Mouse (Mus musculus) kidney, adult 2 months (tissue): ENCODE measurements at regions not wholly inside any gene's neighbourhood (a gene's known extent, or its start where the extent isn't known, plus 50 kb on each side); places are given as distances from the start of the nearest gene placed in this dataset.

Experiments
- CTCF ChIP-seq: fragments of 200-500 bp; conservative IDR thresholded peaks from 2 replicates; pipeline ENCODE4 v1.5.1; 2011; ENCODE audit warnings: low read depth, mild to moderate bottlenecking, control low read depth, low read length, moderate library complexity, mixed read lengths; ENCODE audit not compliant: insufficient read depth, insufficient read length
- POLR2A ChIP-seq: fragments of 200-500 bp; IDR thresholded peaks from one replicate; pipeline ENCODE4 v1.6.1; 2011; ENCODE audit warnings: low read depth, low read length, control low read depth

DNA sequence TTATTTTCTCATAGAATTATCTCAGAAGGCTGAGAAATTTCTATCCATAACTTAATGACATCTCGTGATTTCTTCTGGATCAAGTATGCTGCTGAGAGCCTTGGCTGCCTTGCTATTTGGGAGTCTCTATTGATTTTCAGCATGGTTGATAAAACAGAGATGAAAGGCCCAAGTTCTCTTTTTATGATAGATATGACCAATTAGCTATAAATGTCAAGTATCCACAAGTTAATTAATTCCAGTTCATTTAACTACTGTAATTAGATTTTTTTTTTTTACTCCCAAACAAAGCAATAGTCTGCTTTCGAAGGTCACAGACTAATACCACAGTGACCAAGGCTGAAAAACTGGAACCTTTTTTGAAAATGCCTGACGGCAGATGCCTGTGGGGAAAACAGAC is 59.5 kb upstream of the Snrpb2 start:
- TF ChIP-seq CTCF (no peak), POLR2A (no peak)
